Mouse (Mus musculus) midbrain, postnatal 0 days (tissue): ENCODE results near the gene Hic1. TPM values are rescaled to one million over a fixed set of nuclear protein-coding genes. Genes with fewer than 3 reads are reported as not detected.

Experiments
- ATAC-seq: fragments of 200-750 bp; cut with Nextera tagmentation; 2 replicates; pipeline ENCODE4 v1.8.0; 2017; ENCODE audit warnings: moderate number of reproducible peaks, mild to moderate bottlenecking, moderate TSS enrichment, moderate library complexity; ENCODE audit not compliant: low FRiP score
- DNase-seq: peaks from one replicate; pipeline ENCODE4 v3.0.0-alpha.2; 2015; ENCODE audit warnings: low spot score
- H3K27ac ChIP-seq: fragments of 300-500 bp; sonication (generic); 2 replicates; pipeline ENCODE4 v1.5.1; 2014; ENCODE audit warnings: low read depth, mild to moderate bottlenecking, low read length, mixed read lengths
- H3K27me3 ChIP-seq: fragments of 300-500 bp; sonication (generic); 2 replicates; pipeline ENCODE4 v1.6.1; 2014; ENCODE audit warnings: low read length, control low read depth, mixed read lengths; ENCODE audit not compliant: insufficient read depth
- H3K36me3 ChIP-seq: fragments of 300-500 bp; sonication (generic); 2 replicates; pipeline ENCODE4 v1.6.1; 2014; ENCODE audit warnings: low read length, control low read depth, mixed read lengths; ENCODE audit not compliant: insufficient read depth
- H3K4me1 ChIP-seq: fragments of 300-500 bp; sonication (generic); 2 replicates; pipeline ENCODE4 v1.6.1; 2014; ENCODE audit warnings: mild to moderate bottlenecking, control low read depth, antibody characterized with exemption, low read length, mixed read lengths; ENCODE audit not compliant: insufficient read depth
- H3K4me2 ChIP-seq: fragments of 300-500 bp; sonication (generic); 2 replicates; pipeline ENCODE4 v1.6.1; 2014; ENCODE audit warnings: low read depth, mild to moderate bottlenecking, low read length, mixed read lengths; ENCODE audit not compliant: poor library complexity, severe bottlenecking
- H3K4me3 ChIP-seq: fragments of 300-500 bp; sonication (generic); 2 replicates; pipeline ENCODE4 v1.5.1; 2014; ENCODE audit warnings: low read depth, mild to moderate bottlenecking, low read length, moderate library complexity
- H3K9ac ChIP-seq: fragments of 300-500 bp; sonication (generic); replicated peaks from 2 replicates; pipeline ENCODE4 v1.6.1; 2014; ENCODE audit warnings: mild to moderate bottlenecking, low read length, moderate library complexity, mixed read lengths; ENCODE audit not compliant: poor library complexity, severe bottlenecking
- H3K9me3 ChIP-seq: fragments of 300-500 bp; sonication (generic); 2 replicates; pipeline ENCODE4 v1.6.1; 2016; ENCODE audit warnings: low read length, control low read depth
- CTCF ChIP-seq: IDR thresholded peaks from 2 replicates; pipeline ENCODE4 v1.5.1; 2016; ENCODE audit warnings: antibody characterized with exemption, mild to moderate bottlenecking
- WGBS: fragments of 180-500 bp; shearing (Covaris S2); extraction: QIAGEN DNeasy Blood & Tissue Kit; methylation state at CpG from one replicate; pipeline ENCODE4 v1.1.7; 2014; 5-methylcytosine and 5-hydroxymethylcytosine counted together
- polyA plus RNA-seq: library from polyadenylated mRNA; unstranded; fragments of >200 nt; fragmentation: Nextera tagmentation; extraction: Ambion mirVana; gene quantifications from 2 replicates; pipeline ENCODE4 v1.2.1, GENCODE M21; 2015
- total RNA-seq: library from RNA; depleted of rRNA; stranded (reverse); fragments of >200 nt; gene quantifications from 2 replicates; pipeline ENCODE4 v1.2.3, GENCODE M21; 2014

The Hic1 gene
- total and polyA plus RNA-seq, 2 experiments from 2014 or later: 1.5 to 7.1 TPM

DNA sequence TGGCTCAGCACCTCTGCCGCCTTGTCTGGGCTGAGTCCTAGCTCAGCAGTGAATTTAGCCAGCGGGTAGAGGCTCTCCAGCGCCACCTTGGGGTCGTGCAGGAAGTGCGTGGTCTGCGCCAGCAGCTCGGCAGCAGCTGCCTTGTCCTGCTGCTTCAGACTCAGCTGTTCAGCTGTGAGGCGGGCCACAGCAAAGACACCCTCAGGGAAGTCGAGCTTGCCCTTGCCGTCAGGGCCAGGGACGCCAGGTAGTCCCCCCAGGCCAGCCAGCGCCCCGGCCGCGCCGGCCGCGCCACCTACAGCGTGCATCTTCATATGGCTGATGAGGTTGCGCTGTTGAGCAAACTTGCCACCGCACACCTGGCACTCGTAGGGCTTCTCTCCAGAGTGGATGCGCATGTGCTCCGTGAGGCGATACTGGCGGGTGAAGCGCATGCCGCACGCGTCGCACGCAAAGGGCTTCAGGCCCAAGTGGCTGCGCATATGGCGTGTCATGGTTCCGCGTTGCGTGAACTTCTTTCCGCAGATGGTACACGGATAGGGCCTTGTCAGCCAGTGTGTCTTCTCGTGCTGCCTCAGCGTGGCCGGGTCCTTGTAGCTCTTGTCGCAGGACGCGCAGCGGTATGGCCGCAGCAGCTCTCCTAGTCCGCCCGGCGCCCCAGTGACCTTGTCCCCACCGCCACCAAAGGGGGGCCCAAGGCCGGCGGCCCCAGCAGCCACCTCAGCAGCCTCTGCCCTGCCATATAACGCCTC lies 3.7 kb downstream of the Hic1 start:
- Histone ChIP-seq H3K27ac (no peak overlapping the region), H3K4me2 (peak overlapping the region; percentile 84), H3K4me3 (peak overlapping the region; percentile 25), H3K9me3 (no peaks in the 10 kb centered on the region), H3K36me3 (peaks cover 22% of the 10 kb centered on the region), H3K9ac (peak overlapping the region; percentile 46; the same call in 1 of the 2 replicates), H3K4me1 (peaks cover 6% of the 10 kb centered on the region; the same call in 1 of the 2 replicates), H3K27me3 (peaks cover 54% of the 10 kb centered on the region)
- 6% methylated on average over 54 of the region's 54 CpGs for WGBS
- ATAC-seq: no peak
- peak; percentile 54 for DNase-seq
- peak; percentile 69 for TF ChIP-seq CTCF

DNA sequence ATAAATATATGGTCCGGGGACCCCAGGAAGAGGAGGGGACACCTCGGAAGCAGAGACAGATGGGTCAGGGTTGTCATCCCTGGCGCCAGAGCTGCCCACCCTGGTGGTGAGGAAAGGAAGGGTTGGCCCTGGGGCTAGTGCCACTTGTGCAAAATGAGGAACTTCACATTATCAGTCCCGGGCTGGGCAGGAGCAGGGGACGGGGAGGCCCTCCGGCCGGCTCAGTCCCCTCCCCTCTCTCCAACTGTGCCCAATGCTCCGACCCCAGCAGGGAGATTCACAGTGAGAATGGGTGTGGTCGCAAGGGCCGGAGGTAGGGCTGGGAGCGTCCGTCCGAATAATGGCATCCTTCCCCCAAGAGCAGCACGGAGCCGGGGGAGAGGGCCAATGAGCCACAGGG lies 4.6 kb downstream of the Hic1 start:
- peaks cover 22% of the 10 kb centered on the region for H3K36me3 ChIP-seq
- peaks cover 54% of the 10 kb centered on the region for H3K27me3 ChIP-seq
- no peak for DNase-seq
- H3K4me1 ChIP-seq: peaks cover 4% of the 10 kb centered on the region; the same call in 1 of the 2 replicates
- 24% methylated on average over 14 of the region's 15 CpGs for WGBS
- no peak for ATAC-seq
- peak overlapping the region; percentile 25; the same call in 1 of the 2 replicates for H3K4me3 ChIP-seq
- H3K9ac ChIP-seq: no peak overlapping the region
- H3K27ac ChIP-seq: no peak overlapping the region
- no peak overlapping the region; the same call in 1 of the 2 replicates for H3K4me2 ChIP-seq
- no peaks in the 10 kb centered on the region for H3K9me3 ChIP-seq
- TF ChIP-seq CTCF: peak; percentile 30; the same call in 1 of the 2 replicates

DNA sequence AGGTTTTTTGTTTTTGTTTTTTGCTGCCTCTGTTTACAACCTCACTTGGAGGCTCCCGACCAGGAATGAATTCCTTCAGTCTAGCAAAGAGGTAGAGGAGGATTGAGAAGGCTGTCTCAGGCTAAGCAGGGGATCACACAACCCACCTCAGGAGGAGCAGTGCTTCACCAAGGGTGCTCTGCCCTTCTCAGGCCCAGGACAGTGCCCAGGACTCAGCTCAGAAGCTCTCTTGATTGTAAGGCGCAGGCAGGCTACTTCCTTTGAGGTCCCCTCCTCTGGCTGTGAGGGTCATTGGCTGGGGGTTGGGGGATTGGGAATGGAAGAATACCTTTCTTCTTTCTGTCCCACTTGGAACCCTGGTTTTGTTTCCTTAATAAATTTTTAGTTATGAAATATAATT lies 5.3 kb downstream of the Hic1 start:
- H3K27me3 ChIP-seq: peaks cover 54% of the 10 kb centered on the region
- H3K9me3 ChIP-seq: no peaks in the 10 kb centered on the region
- ATAC-seq (no peak), DNase-seq (no peak)
- H3K36me3 ChIP-seq: peaks cover 22% of the 10 kb centered on the region
- WGBS: 80% methylated on average over 2 of the region's 2 CpGs
- no peak for TF ChIP-seq CTCF
- H3K4me3 ChIP-seq: no peak overlapping the region
- H3K4me1 ChIP-seq: peaks cover 4% of the 10 kb centered on the region; the same call in 1 of the 2 replicates
- no peak overlapping the region for H3K9ac ChIP-seq
- no peak overlapping the region for H3K27ac ChIP-seq
- H3K4me2 ChIP-seq: no peak overlapping the region

DNA sequence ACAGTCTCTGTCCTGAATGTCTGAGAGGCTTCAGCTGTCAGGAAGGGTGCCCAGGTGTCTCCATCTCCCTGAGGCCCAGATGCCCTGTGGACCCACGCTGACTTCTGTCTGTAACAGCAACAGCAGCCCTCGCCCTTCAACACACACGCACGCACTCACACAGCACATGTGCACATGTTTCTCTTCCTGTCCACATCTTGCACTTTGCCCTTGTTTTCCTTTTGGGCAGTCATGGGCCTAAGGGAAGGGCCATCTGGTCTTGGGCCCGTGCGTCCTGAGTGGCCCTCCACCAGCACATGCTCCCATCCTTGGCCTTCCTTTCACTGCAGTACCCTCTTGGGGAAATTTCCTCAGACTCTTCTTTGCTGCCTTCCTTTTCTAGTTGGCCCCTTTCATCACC lies 5.9 kb downstream of the Hic1 start:
- WGBS: 94% methylated on average over 6 of the region's 6 CpGs
- Histone ChIP-seq H3K36me3 (peaks cover 22% of the 10 kb centered on the region), H3K4me1 (no peaks in the 10 kb centered on the region), H3K4me2 (no peak overlapping the region), H3K4me3 (no peak overlapping the region), H3K9ac (no peak overlapping the region), H3K27me3 (peaks cover 49% of the 10 kb centered on the region), H3K27ac (no peak overlapping the region), H3K9me3 (no peaks in the 10 kb centered on the region)
- TF ChIP-seq CTCF: no peak
- DNase-seq (no peak), ATAC-seq (no peak)

DNA sequence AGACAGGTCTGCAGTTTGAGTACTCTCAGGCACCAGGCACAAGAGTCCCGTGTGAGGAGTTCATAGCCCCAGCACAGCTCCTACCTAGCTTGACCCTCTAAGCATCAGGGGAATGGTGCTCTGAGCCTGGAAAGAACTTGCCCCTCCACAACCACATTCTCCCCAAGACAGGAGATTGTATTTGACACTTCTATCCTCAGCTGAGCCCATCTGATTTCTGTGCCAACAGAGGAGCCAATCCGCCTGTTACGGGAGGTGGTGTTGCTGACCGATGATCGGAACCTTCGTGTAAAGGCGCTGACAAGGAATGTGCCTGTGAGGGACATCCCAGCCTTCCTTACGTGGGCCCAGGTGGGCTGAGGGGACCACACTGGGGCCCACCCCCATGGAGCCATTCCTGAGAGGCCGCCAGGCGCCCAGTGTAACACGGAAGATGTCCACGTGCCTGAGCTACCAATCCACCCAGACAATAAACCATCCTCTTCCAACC lies 6.7 kb downstream of the Hic1 start:
- TF ChIP-seq CTCF: no peak
- Histone ChIP-seq H3K4me3 (no peak overlapping the region), H3K27me3 (peaks cover 41% of the 10 kb centered on the region), H3K4me2 (no peak overlapping the region), H3K9me3 (no peaks in the 10 kb centered on the region), H3K36me3 (peaks cover 22% of the 10 kb centered on the region), H3K9ac (no peak overlapping the region), H3K4me1 (no peaks in the 10 kb centered on the region), H3K27ac (no peak overlapping the region)
- DNase-seq (no peak), ATAC-seq (no peak)
- 91% methylated on average over 12 of the region's 12 CpGs for WGBS

DNA sequence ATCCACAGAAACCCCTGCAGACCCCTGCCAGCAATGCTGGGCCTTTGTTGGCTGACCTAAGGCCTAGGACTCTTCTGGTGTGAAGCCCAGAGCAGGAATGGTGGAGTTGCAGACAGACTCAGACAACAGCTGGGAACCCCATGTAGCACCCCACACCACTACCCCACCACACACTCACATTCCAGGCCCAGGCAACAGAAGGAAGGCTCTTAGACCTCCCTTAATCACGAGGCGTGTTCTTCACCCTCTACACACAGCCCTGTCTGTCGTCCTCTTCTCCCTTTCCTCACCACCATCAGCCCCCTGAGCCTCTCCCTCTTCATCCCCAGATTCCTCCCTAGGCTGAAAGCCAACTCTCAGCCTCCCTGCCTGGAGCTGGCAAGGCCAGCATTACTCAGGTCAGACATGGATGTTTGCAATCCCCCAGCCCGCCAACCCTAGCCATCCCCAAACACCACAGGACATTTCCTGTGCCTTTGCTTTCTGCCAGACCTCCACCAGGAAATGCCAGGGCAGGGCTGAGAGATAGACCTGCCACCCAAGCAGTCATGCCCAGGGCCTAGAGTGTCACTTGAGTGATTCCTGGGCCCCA lies 7.8 kb downstream of the Hic1 start:
- no peak for TF ChIP-seq CTCF
- H3K4me2 ChIP-seq: no peak overlapping the region
- H3K4me1 ChIP-seq: no peaks in the 10 kb centered on the region
- no peak overlapping the region for H3K4me3 ChIP-seq
- H3K36me3 ChIP-seq: peaks cover 22% of the 10 kb centered on the region
- H3K9ac ChIP-seq: no peak overlapping the region
- peaks cover 37% of the 10 kb centered on the region for H3K27me3 ChIP-seq
- no peak for DNase-seq
- no peak overlapping the region for H3K27ac ChIP-seq
- no peaks in the 10 kb centered on the region for H3K9me3 ChIP-seq
- WGBS: 78% methylated on average over 4 of the region's 4 CpGs
- ATAC-seq: no peak
